Mouse (Mus musculus) bone marrow, adult 2 months (tissue): ENCODE data around the gene Muc2. TPM values are rescaled to one million over a fixed set of nuclear protein-coding genes. Genes with fewer than 3 reads are reported as not detected.

ENCODE experiments used
- H3K27ac ChIP-seq: fragments of 200-500 bp; 2 replicates; pipeline ENCODE4 v1.5.1; 2012; ENCODE audit warnings: low read depth, mild to moderate bottlenecking, control low read depth, inconsistent platforms, low read length; ENCODE audit not compliant: control insufficient read depth, poor library complexity, insufficient read depth
- H3K4me1 ChIP-seq: fragments of 200-500 bp; 2 replicates; pipeline ENCODE4 v1.6.1; 2011; ENCODE audit warnings: low read length; ENCODE audit not compliant: control insufficient read depth, insufficient read depth
- H3K4me3 ChIP-seq: fragments of 200-500 bp; replicated peaks from 2 replicates; pipeline ENCODE3; 2011; ENCODE audit warnings: mild to moderate bottlenecking, low read depth, low read length, control low read depth; ENCODE audit not compliant: control insufficient read depth
- CTCF ChIP-seq: fragments of 200-500 bp; IDR thresholded peaks from 2 replicates; pipeline ENCODE4 v1.5.1; 2011; ENCODE audit warnings: low read length, control low read depth; ENCODE audit not compliant: control insufficient read depth, insufficient read depth
- POLR2A ChIP-seq: fragments of 200-500 bp; IDR thresholded peaks from 2 replicates; pipeline ENCODE4 v1.6.1; 2011; ENCODE audit warnings: low read depth, mild to moderate bottlenecking, control low read depth, low read length, borderline replicate concordance; ENCODE audit not compliant: control insufficient read depth
- WGBS: fragments of 180-500 bp; shearing (Covaris S2); methylation state at CpG from one replicate; pipeline ENCODE4 v1.1.7; 2018; 5-methylcytosine and 5-hydroxymethylcytosine counted together
- polyA plus RNA-seq: library from polyadenylated mRNA; stranded (reverse); fragments of >200 nt; gene quantifications from 2 replicates; pipeline ENCODE4 v1.2.4, GENCODE M21; 2011; ENCODE audit warnings: low replicate concordance; ENCODE audit not compliant: missing spikeins, insufficient read depth, insufficient read length

Gene Muc2
- polyA plus RNA-seq, 1 experiment, result 0.75 TPM

- TF ChIP-seq POLR2A (no peak), CTCF (no peak)
- H3K4me1 ChIP-seq, result no peaks in the 10 kb centered on the region
- WGBS, result 72% methylated on average over 7 of the region's 7 CpGs
- no peak overlapping the region for H3K4me3 ChIP-seq
- no peak overlapping the region for H3K27ac ChIP-seq
These were observed 57.4 kb downstream of the Muc2 start for GRCm38 (mm10) chr7:141747451-141748100.

GRCm38 (mm10) chr7:141752513-141752912 lies 62.4 kb downstream of the Muc2 start:
- no peaks in the 10 kb centered on the region for H3K4me1 ChIP-seq
- no peak overlapping the region for H3K27ac ChIP-seq
- H3K4me3 ChIP-seq, result no peak overlapping the region
- no peak for TF ChIP-seq POLR2A
- TF ChIP-seq CTCF, result no peak
- 52% methylated on average over 6 of the region's 6 CpGs for WGBS

GRCm38 (mm10) chr7:141755831-141756230 lies 65.7 kb downstream of the Muc2 start:
- WGBS, result 49% methylated on average over 4 of the region's 4 CpGs
- Histone ChIP-seq H3K27ac (no peak overlapping the region), H3K4me3 (no peak overlapping the region), H3K4me1 (no peaks in the 10 kb centered on the region)
- TF ChIP-seq POLR2A (no peak), CTCF (peak; percentile 57; the same call in 1 of the 2 replicates)

- no peak overlapping the region for H3K27ac ChIP-seq
- no peaks in the 10 kb centered on the region for H3K4me1 ChIP-seq
- H3K4me3 ChIP-seq, result no peak overlapping the region
- 42% methylated on average over 4 of the region's 4 CpGs for WGBS
- TF ChIP-seq CTCF (no peak), POLR2A (no peak)
These were observed 68.2 kb downstream of the Muc2 start for GRCm38 (mm10) chr7:141758291-141758690.

GRCm38 (mm10) chr7:141770521-141770920 lies 80.4 kb downstream of the Muc2 start:
- no peak overlapping the region for H3K4me3 ChIP-seq
- 60% methylated on average over 3 of the region's 3 CpGs for WGBS
- peaks cover 11% of the 10 kb centered on the region for H3K4me1 ChIP-seq
- H3K27ac ChIP-seq, result peak overlapping the region; percentile 70
- TF ChIP-seq POLR2A (no peak), CTCF (no peak)

GRCm38 (mm10) chr7:141770988-141771387 lies 80.8 kb downstream of the Muc2 start:
- 66% methylated on average over 8 of the region's 8 CpGs for WGBS
- TF ChIP-seq CTCF (no peak), POLR2A (peak; percentile 52; the same call in 1 of the 2 replicates)
- Histone ChIP-seq H3K4me3 (no peak overlapping the region), H3K4me1 (peaks cover 11% of the 10 kb centered on the region), H3K27ac (peak overlapping the region; percentile 74)

- 63% methylated on average over 1 of the region's 1 CpGs for WGBS
- H3K4me3 ChIP-seq, result no peak overlapping the region
- no peak for TF ChIP-seq POLR2A
- no peak for TF ChIP-seq CTCF
- peak overlapping the region; percentile 74 for H3K27ac ChIP-seq
- H3K4me1 ChIP-seq, result peaks cover 11% of the 10 kb centered on the region
These were observed 82.0 kb downstream of the Muc2 start for GRCm38 (mm10) chr7:141772058-141772557.

- Histone ChIP-seq H3K27ac (no peak overlapping the region), H3K4me1 (peaks cover 9% of the 10 kb centered on the region; the same call in 1 of the 2 replicates), H3K4me3 (no peak overlapping the region)
- no peak for TF ChIP-seq POLR2A
- TF ChIP-seq CTCF, result no peak
- WGBS, result 65% methylated on average over 2 of the region's 2 CpGs
These were observed 84.7 kb downstream of the Muc2 start for GRCm38 (mm10) chr7:141774855-141775254.
